Mouse (Mus musculus) forebrain, embryonic 10.5 days (tissue): ENCODE measurements around the gene Fgfr2. TPM values are rescaled to one million over a fixed set of nuclear protein-coding genes. Genes with fewer than 3 reads are reported as not detected.
"Not testable (repeated sequence)": the region's sequence is repeated elsewhere in the genome, so short reads cannot be mapped to it uniquely, and the experiment has no call there.

Experiments used
- DNase-seq: peaks from one replicate; pipeline ENCODE4 v3.0.0-alpha.2; 2017; ENCODE audit warnings: low spot score; ENCODE audit errors: extremely low spot score
- H3K27ac ChIP-seq: fragments of 300-500 bp; sonication (generic); 2 replicates; pipeline ENCODE4 v1.5.1; 2016; ENCODE audit warnings: mild to moderate bottlenecking
- H3K27me3 ChIP-seq: fragments of 300-500 bp; sonication (generic); 2 replicates; pipeline ENCODE4 v1.6.1; 2016; ENCODE audit warnings: mild to moderate bottlenecking; ENCODE audit not compliant: poor library complexity, severe bottlenecking
- H3K36me3 ChIP-seq: fragments of 300-500 bp; sonication (generic); replicated peaks from 2 replicates; pipeline ENCODE4 v1.6.1; 2016; ENCODE audit warnings: mild to moderate bottlenecking, moderate library complexity
- H3K4me1 ChIP-seq: fragments of 300-500 bp; sonication (generic); 2 replicates; pipeline ENCODE4 v1.6.1; 2016
- H3K4me3 ChIP-seq: fragments of 300-500 bp; sonication (generic); 2 replicates; pipeline ENCODE4 v1.5.1; 2016; ENCODE audit warnings: mild to moderate bottlenecking, moderate library complexity
- H3K9me3 ChIP-seq: fragments of 300-500 bp; sonication (generic); 2 replicates; pipeline ENCODE4 v1.6.1; 2016; ENCODE audit warnings: mild to moderate bottlenecking, moderate library complexity
- WGBS: fragments of 180-500 bp; shearing (Covaris S2); methylation state at CpG from one replicate; pipeline ENCODE4 v1.1.7; 2016; 5-methylcytosine and 5-hydroxymethylcytosine counted together
- polyA plus RNA-seq: library from polyadenylated mRNA; unstranded; fragments of >200 nt; fragmentation: Nextera tagmentation; extraction: Ambion mirVana; gene quantifications from 2 replicates; pipeline ENCODE4 v1.2.1, GENCODE M21; 2016

Gene Fgfr2
- polyA plus RNA-seq, 1 experiment from 2014 or later: 55.7 TPM

DNA sequence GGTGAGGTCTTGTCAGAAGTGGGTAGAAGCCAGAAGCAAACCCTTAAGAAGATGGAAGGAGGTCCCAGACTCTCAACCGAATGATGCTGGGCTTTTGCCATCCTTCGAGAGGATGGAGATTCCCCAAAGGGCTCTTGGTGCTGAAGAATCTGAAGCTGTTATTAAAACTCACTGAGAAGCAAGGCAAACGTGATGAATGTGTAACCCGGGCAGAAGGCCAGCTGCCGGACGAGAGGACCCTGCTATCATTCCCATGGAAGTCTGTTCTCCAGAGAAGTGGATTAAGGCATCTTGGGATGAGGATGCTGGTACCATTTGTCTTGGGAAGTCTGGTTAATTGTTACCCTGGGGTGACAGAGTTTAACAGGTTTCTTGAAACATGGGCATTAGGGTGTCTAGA is 2960.4 kb downstream of the Fgfr2 start:
- 89% methylated on average over 6 of the region's 6 CpGs for WGBS
- Histone ChIP-seq H3K4me1 (peaks cover 19% of the 10 kb centered on the region), H3K27ac (no peak overlapping the region), H3K36me3 (peaks cover 53% of the 10 kb centered on the region), H3K4me3 (no peak overlapping the region), H3K9me3 (no peaks in the 10 kb centered on the region), H3K27me3 (no peaks in the 10 kb centered on the region)
- no peak for DNase-seq

GRCm38 (mm10) chr7:130161581-130161980 is 2961.6 kb downstream of the Fgfr2 start:
- no peak for DNase-seq
- Histone ChIP-seq H3K27me3 (no peaks in the 10 kb centered on the region), H3K27ac (0 out of 2 replicates have a peak overlapping the region, but pooled peaks have one; percentile 31), H3K4me3 (no peak overlapping the region), H3K9me3 (no peaks in the 10 kb centered on the region), H3K36me3 (peaks cover 42% of the 10 kb centered on the region), H3K4me1 (peaks cover 8% of the 10 kb centered on the region)
- WGBS: 61% methylated on average over 5 of the region's 5 CpGs

- 95% methylated on average over 3 of the region's 3 CpGs for WGBS
- Histone ChIP-seq H3K4me1 (no peaks in the 10 kb centered on the region), H3K4me3 (no peak overlapping the region), H3K27me3 (no peaks in the 10 kb centered on the region), H3K27ac (no peak overlapping the region), H3K9me3 (no peaks in the 10 kb centered on the region), H3K36me3 (peaks cover 25% of the 10 kb centered on the region)
- DNase-seq: no peak
Observed at GRCm38 (mm10) chr7:130158845-130159244, 2964.3 kb downstream of the Fgfr2 start.

DNA sequence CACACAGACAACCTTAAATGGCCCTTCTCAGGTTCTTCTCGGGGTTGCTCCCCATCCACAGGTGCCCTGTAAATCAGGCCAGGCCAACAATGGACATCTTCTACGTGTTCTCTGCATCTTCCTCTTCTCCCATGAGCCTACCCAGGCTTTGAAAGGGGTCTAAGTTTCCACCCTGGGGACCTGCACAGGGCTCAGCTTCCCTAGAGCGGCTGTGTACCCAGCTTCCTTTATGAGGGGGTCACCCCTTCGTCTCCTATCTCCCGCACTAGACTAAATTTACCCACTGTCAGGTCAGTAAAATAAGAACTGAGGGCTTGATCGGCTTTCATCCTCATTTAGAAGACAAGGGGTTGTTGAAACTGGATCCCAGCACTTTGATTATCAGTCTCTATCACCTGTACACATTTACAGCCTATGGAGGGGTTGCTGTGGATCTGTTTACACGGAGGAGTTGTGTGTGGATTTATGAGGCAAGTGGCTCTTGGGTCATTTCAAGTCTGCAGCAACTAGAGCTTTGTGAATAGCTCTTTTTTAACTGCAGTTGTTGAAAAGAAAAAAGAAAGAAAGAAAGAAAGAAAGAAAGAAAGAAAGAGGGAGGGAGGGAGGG is 2969.7 kb downstream of the Fgfr2 start:
- DNase-seq: no peak
- H3K4me1 ChIP-seq: no peaks in the 10 kb centered on the region
- 87% methylated on average over 7 of the region's 7 CpGs for WGBS
- H3K9me3 ChIP-seq: no peaks in the 10 kb centered on the region
- H3K4me3 ChIP-seq: no peak overlapping the region
- H3K36me3 ChIP-seq: no peaks in the 10 kb centered on the region
- no peaks in the 10 kb centered on the region for H3K27me3 ChIP-seq
- H3K27ac ChIP-seq: no peak overlapping the region

- WGBS: 90% methylated on average over 5 of the region's 5 CpGs
- H3K36me3 ChIP-seq: no peaks in the 10 kb centered on the region
- DNase-seq: no peak
Observed at GRCm38 (mm10) chr7:130148906-130149305, 2974.2 kb downstream of the Fgfr2 start.

DNA sequence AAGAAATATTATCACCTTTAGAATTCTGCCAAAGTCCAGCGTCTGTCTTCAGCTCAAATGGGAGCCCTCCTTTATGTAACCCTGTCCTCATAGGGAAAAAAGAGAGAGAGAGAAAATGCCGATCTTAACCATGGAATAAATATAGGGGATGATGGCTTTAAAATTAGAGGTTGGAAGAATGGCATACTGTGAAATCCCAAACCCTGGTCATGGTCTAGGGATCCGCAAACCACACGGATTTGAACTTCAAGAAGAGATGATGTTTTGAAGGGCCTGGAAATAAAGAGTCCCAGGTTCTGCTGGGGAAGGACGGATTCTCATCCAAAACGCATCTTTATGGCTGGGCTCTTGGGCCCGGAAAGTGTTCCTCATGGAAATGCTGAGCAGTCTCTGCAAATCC is 2975.9 kb downstream of the Fgfr2 start:
- no peaks in the 10 kb centered on the region for H3K9me3 ChIP-seq
- no peaks in the 10 kb centered on the region for H3K36me3 ChIP-seq
- H3K4me1 ChIP-seq: peaks cover 5% of the 10 kb centered on the region; the same call in 1 of the 2 replicates
- WGBS: 90% methylated on average over 7 of the region's 7 CpGs
- peaks cover 4% of the 10 kb centered on the region; the same call in 1 of the 2 replicates for H3K27me3 ChIP-seq
- no peak overlapping the region for H3K4me3 ChIP-seq
- H3K27ac ChIP-seq: no peak overlapping the region
- no peak for DNase-seq

More at GRCm38 (mm10) chr7:130148906-130149305, 2974.2 kb downstream of the Fgfr2 start:
- no peak overlapping the region for H3K4me3 ChIP-seq
- H3K27me3 ChIP-seq: no peaks in the 10 kb centered on the region
- H3K9me3 ChIP-seq: no peaks in the 10 kb centered on the region
- H3K27ac ChIP-seq: no peak overlapping the region
- no peaks in the 10 kb centered on the region for H3K4me1 ChIP-seq

DNA sequence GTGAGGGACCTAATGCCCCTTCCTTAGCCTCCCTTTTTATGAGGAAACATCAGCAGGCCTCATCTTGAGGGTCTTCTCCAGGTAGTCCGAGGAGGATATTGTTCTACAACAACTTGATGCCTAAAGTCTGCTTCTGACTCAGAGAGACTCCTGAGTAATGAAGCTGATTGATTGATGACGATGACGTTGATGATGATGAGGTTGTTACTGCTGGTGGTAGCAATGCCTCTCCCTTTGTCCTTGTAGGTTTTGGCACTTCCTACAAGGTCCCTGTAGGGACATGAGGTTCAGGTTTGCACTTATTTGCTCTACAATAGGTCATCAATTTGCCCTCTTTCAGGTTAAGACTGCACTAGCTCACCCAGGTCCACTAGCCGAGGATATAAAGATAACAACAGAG is 2977.9 kb downstream of the Fgfr2 start:
- H3K27me3 ChIP-seq: peaks cover 4% of the 10 kb centered on the region; the same call in 1 of the 2 replicates
- no peak overlapping the region for H3K4me3 ChIP-seq
- peaks cover 5% of the 10 kb centered on the region; the same call in 1 of the 2 replicates for H3K4me1 ChIP-seq
- 91% methylated on average over 4 of the region's 4 CpGs for WGBS
- no peak for DNase-seq
- no peak overlapping the region for H3K27ac ChIP-seq
- H3K36me3 ChIP-seq: no peaks in the 10 kb centered on the region
- H3K9me3 ChIP-seq: no peaks in the 10 kb centered on the region

DNA sequence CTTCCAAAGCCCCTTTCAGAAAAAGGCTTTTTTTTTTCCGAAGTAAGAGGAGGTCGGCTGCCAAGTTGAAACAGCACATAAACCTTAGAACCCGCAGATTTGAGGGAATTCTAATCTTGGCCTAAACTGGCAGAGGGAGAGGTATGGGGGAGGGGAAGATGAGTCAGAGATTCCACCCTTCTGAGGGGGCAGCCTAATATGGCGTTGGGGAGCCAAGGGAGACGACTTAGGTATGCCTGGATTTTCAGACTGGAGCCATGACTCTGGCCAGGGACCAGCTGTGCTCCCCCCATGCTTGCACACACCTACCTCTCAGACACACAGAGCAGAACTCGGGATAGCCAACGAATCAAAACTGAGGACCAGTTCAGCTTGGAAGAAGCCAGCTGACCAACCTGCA is 2979.8 kb downstream of the Fgfr2 start:
- no peak overlapping the region for H3K4me3 ChIP-seq
- peaks cover 5% of the 10 kb centered on the region; the same call in 1 of the 2 replicates for H3K4me1 ChIP-seq
- H3K36me3 ChIP-seq: no peaks in the 10 kb centered on the region
- no peak overlapping the region for H3K27ac ChIP-seq
- no peak for DNase-seq
- H3K27me3 ChIP-seq: peaks cover 4% of the 10 kb centered on the region; the same call in 1 of the 2 replicates
- whole genome bisulfite sequencing: 87% methylated on average over 7 of the region's 7 CpGs
- no peaks in the 10 kb centered on the region for H3K9me3 ChIP-seq

GRCm38 (mm10) chr7:130141088-130141873 is 2981.9 kb downstream of the Fgfr2 start:
- H3K36me3 ChIP-seq: no peaks in the 10 kb centered on the region
- no peaks in the 10 kb centered on the region for H3K9me3 ChIP-seq
- peaks cover 5% of the 10 kb centered on the region for H3K4me1 ChIP-seq
- peaks cover 4% of the 10 kb centered on the region; the same call in 1 of the 2 replicates for H3K27me3 ChIP-seq
- H3K27ac ChIP-seq: no peak overlapping the region
- no peak overlapping the region for H3K4me3 ChIP-seq
- no peak for DNase-seq
- WGBS: 81% methylated on average over 3 of the region's 3 CpGs

GRCm38 (mm10) chr7:130134924-130135365 is 2988.2 kb downstream of the Fgfr2 start:
- 0 out of 2 replicates have a peak, but pooled peaks cover 6% of the 10 kb centered on the region for H3K27me3 ChIP-seq
- H3K27ac ChIP-seq: no peak overlapping the region
- H3K4me1 ChIP-seq: peaks cover 13% of the 10 kb centered on the region
- no peak overlapping the region for H3K4me3 ChIP-seq
- 68% methylated on average over 3 of the region's 3 CpGs for WGBS
- H3K36me3 ChIP-seq: no peaks in the 10 kb centered on the region
- H3K9me3 ChIP-seq: no peaks in the 10 kb centered on the region
- no peak for DNase-seq

- not testable (repeated sequence) for H3K27me3 ChIP-seq, H3K36me3 ChIP-seq, H3K9me3 ChIP-seq, H3K4me3 ChIP-seq, DNase-seq, H3K27ac ChIP-seq
- H3K4me1 ChIP-seq: peaks cover 18% of the 10 kb centered on the region
Observed at GRCm38 (mm10) chr7:130134428-130134827, 2988.7 kb downstream of the Fgfr2 start.

- no peak for DNase-seq
- H3K9me3 ChIP-seq: no peaks in the 10 kb centered on the region
- H3K27ac ChIP-seq: no peak overlapping the region
- no peaks in the 10 kb centered on the region for H3K36me3 ChIP-seq
- 0 out of 2 replicates have a peak, but pooled peaks cover 11% of the 10 kb centered on the region for H3K27me3 ChIP-seq
- peaks cover 21% of the 10 kb centered on the region for H3K4me1 ChIP-seq
- H3K4me3 ChIP-seq: no peak overlapping the region
- WGBS: 92% methylated on average over 5 of the region's 5 CpGs
Observed at GRCm38 (mm10) chr7:130130226-130130625, 2992.9 kb downstream of the Fgfr2 start.
